Mouse (Mus musculus) megakaryocyte, embryonic 14.5 days (primary cell): ENCODE results near the gene Sh3gl2.

Source experiments
- FLI1 ChIP-seq: IDR thresholded peaks from 2 replicates; pipeline ENCODE4 v1.6.1; 2012; ENCODE audit warnings: low read length, inconsistent platforms, mixed read lengths
- GATA1 ChIP-seq: IDR thresholded peaks from 3 replicates; pipeline ENCODE4 v1.6.1; 2012; ENCODE audit warnings: mixed read lengths, low read length, inconsistent platforms, borderline replicate concordance

GRCm38 (mm10) chr4:85241675-85242074, 36.7 kb downstream of the Sh3gl2 start:
- TF ChIP-seq GATA1, result no peak
- TF ChIP-seq FLI1, result no peak
